Comparison of ENCODE assay signal across 7 mouse cellular contexts in the genomic region with DNA sequence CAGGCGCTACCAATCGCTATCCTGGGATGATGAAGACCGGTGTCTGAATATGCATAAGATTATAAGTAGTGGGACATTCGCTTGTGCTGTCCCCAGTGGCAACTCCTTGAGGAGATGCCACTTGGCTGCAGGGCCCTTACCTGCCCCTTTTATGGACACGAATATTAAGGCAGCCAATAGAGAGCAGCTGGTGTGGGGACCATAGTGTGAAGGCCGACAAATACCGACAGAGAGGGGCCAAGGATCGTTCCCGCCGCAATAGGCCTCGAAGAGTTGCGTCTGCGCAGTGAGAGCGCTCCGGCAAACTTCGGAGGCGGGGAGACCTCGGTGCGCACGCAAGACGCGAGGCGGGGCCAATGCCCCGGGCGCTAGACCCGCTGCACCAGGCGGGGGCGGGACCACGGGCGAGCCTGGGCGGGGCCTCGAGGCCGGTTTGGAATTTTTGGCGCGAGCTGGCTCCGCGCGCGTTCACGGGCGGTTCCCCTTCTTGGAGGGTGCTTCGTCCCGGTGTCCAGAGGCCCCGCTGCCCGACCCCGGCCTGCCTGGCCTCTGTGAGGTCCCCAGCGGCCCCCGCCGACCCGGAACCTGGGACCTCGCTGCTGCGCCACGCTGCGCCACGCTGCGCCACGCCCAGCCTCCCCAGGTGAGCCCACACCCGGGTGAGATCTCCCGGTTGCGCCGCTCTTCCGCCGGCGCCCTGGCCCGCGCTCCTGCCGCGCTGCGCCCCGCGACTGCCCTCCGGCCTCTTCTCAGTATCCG. TPM values are rescaled to one million over a fixed set of nuclear protein-coding genes. Genes with fewer than 3 reads are reported as not detected.
A peak's percentile ranks its signal among the peaks of the same experiment; 100 is the strongest.
DNase-seq lines count a peak whose midpoint lies in the region; ATAC-seq lines count a peak whose summit lies in the region.

Gene Pkmyt1, plus strand, starts transcription at position 338 of the 759 bp plus-strand sequence.

- under 1% methylated on average over 62 of the region's 73 CpGs for WGBS in intestine, embryonic 15.5 days
- WGBS in midbrain, embryonic 10.5 days = 1% methylated on average over 73 of the region's 73 CpGs

- intact Hi-C loops in gastrocnemius, postnatal 36 days (cut with DNase I) = no loop called here
- intact Hi-C loops in left cerebral cortex, postnatal 25 days (cut with DNase I) = no loop called here

- peak; percentile 95 to 96 for DNase-seq in adrenal gland, adult 18-20 months (ENCODE audit: low spot score in 2 of 2)
- DNase-seq in embryo, embryonic 11 days = peak; percentile 99
- DNase-seq in gastrocnemius, postnatal 36 days = peak; percentile 93 to 95
- DNase-seq in left cerebral cortex, postnatal 25 days (ENCODE audit: low spot score in 2 of 2) = peak; percentile 93 to 94
- peak; percentile 95 for DNase-seq in midbrain, embryonic 10.5 days (ENCODE audit: low spot score)
- peak; percentile 94 for DNase-seq in right cerebral cortex, postnatal 4 days

- peak within 1 kb of the TSS; percentile 97 for H3K4me3 ChIP-seq in intestine, embryonic 15.5 days (replicated peaks)
- peak within 1 kb of the TSS; percentile 82 for H3K4me3 ChIP-seq in midbrain, embryonic 10.5 days

- H3K4me2 ChIP-seq in intestine, embryonic 15.5 days (replicated peaks) = peak within 1 kb of the TSS; percentile 73

- H3K9ac ChIP-seq in intestine, embryonic 15.5 days = peak within 1 kb of the TSS; percentile 81

- H3K27ac ChIP-seq in intestine, embryonic 15.5 days = peak within 1 kb of the TSS; percentile 91
- H3K27ac ChIP-seq in midbrain, embryonic 10.5 days (replicated peaks) = peak within 1 kb of the TSS; percentile 89

- H3K9me3 ChIP-seq in intestine, embryonic 15.5 days = no peaks in the 10 kb centered on the region
- no peaks in the 10 kb centered on the region for H3K9me3 ChIP-seq in midbrain, embryonic 10.5 days (replicated peaks)

- H3K4me1 ChIP-seq in intestine, embryonic 15.5 days (replicated peaks) = peaks cover 12% of the 10 kb centered on the region
- peaks cover 24% of the 10 kb centered on the region for H3K4me1 ChIP-seq in midbrain, embryonic 10.5 days

- H3K36me3 ChIP-seq in intestine, embryonic 15.5 days = no peaks in the 10 kb centered on the region
- H3K36me3 ChIP-seq in midbrain, embryonic 10.5 days = no peaks in the 10 kb centered on the region

- no peaks in the 10 kb centered on the region for H3K27me3 ChIP-seq in intestine, embryonic 15.5 days (replicated peaks)
- H3K27me3 ChIP-seq in midbrain, embryonic 10.5 days (ENCODE audit: low read depth, poor library complexity, severe bottlenecking) = no peaks in the 10 kb centered on the region; the same call in 1 of the 2 replicates

- ATAC-seq in intestine, embryonic 15.5 days = peak; percentile 97

RNA-seq across cellular contexts. Expression of gene Pkmyt1, which starts in this region (rescaled TPM):
- 1 to 10 TPM; 2.1 to 2.4 TPM for total RNA-seq in adrenal gland, adult 18-20 months (2021)
- total RNA-seq in gastrocnemius, postnatal 36 days (2021) = under 1 TPM; 0.52 to 0.64 TPM
- polyA plus RNA-seq in intestine, embryonic 15.5 days (2015; fragmentation: Nextera tagmentation; extraction: Ambion mirVana) = 42.3 and 46.0 TPM in 2 replicates
- total RNA-seq in left cerebral cortex, postnatal 25 days (2021) = 1 to 10 TPM; 3.0 to 3.3 TPM
- 58.5 and 59.7 TPM in 2 replicates for polyA plus RNA-seq in midbrain, embryonic 10.5 days (2016; fragmentation: Nextera tagmentation; extraction: Ambion mirVana)

Comparison
In these comparisons a context has a peak if more than half of its experiments do, and no peak if none do; other contexts are left out.
1. Peak in every context shown above with its lines: DNase-seq, ATAC-seq, H3K4me3 ChIP-seq and H3K27ac ChIP-seq.
2. Peak in DNase-seq in gastrocnemius, postnatal 36 days; RNA of the gene not detected or under 1 TPM.